Mouse (Mus musculus) kidney, postnatal 25 days (tissue): Measurements from ENCODE around the gene Wwp2.

Source experiments
- DNase-seq, 2 experiments: peaks; one replicate each; pipeline ENCODE4 v3.0.0; 2021; ENCODE audit warnings: mixed read lengths in 2 of 2

Wwp2 gene

GRCm38 (mm10) chr8:107571486-107572135 lies 135.4 kb downstream of the Wwp2 start:
- DNase-seq = peak in 1 of 2 experiments; percentile 38

- DNase-seq = peak; percentile 73 to 84
Observed at GRCm38 (mm10) chr8:107572497-107572896, 136.3 kb downstream of the Wwp2 start.

GRCm38 (mm10) chr8:107574771-107575170 lies 138.6 kb downstream of the Wwp2 start:
- peak; percentile 20 to 28 for DNase-seq

GRCm38 (mm10) chr8:107576702-107577101 lies 140.5 kb downstream of the Wwp2 start:
- peak; percentile 80 to 89 for DNase-seq

- DNase-seq = peak in 1 of 2 experiments; percentile 5
Observed at GRCm38 (mm10) chr8:107577640-107578039, 141.5 kb downstream of the Wwp2 start.

GRCm38 (mm10) chr8:107578132-107578531 lies 142.0 kb downstream of the Wwp2 start:
- peak in 1 of 2 experiments; percentile 21 for DNase-seq

GRCm38 (mm10) chr8:107578541-107578940 lies 142.4 kb downstream of the Wwp2 start:
- DNase-seq = no peak

GRCm38 (mm10) chr8:107580879-107581278 lies 144.7 kb downstream of the Wwp2 start:
- DNase-seq = peak in 1 of 2 experiments; percentile 31

GRCm38 (mm10) chr8:107581536-107581935 lies 145.4 kb downstream of the Wwp2 start:
- no peak for DNase-seq

- no peak for DNase-seq
Observed at GRCm38 (mm10) chr8:107582136-107582535, 146.0 kb downstream of the Wwp2 start.

- peak in 1 of 2 experiments; percentile 45 for DNase-seq
Observed at GRCm38 (mm10) chr8:107587429-107587994, 151.3 kb downstream of the Wwp2 start.

- DNase-seq = peak; percentile 93 to 96
Observed at GRCm38 (mm10) chr8:107587995-107588780, 152.0 kb downstream of the Wwp2 start, which contains the start of gene Psmd7. TSS of gene Psmd7 (minus strand) at chr8:107588464.

- DNase-seq = no peak
Observed at GRCm38 (mm10) chr8:107593967-107594729, 158.0 kb downstream of the Wwp2 start.

GRCm38 (mm10) chr8:107594817-107595216 lies 158.7 kb downstream of the Wwp2 start:
- DNase-seq = no peak

- no peak for DNase-seq
Observed at GRCm38 (mm10) chr8:107597731-107598130, 161.6 kb downstream of the Wwp2 start.

- DNase-seq = no peak
Observed at GRCm38 (mm10) chr8:107599691-107600090, 163.5 kb downstream of the Wwp2 start.

- DNase-seq = peak; percentile 60 to 82
Observed at GRCm38 (mm10) chr8:107603026-107603425, 166.9 kb downstream of the Wwp2 start.
